Mouse (Mus musculus) adrenal gland, adult 18-20 months (tissue): ENCODE data around the gene Mrtfa. TPM values are rescaled to one million over a fixed set of nuclear protein-coding genes. Genes with fewer than 3 reads are reported as not detected.
A peak's percentile ranks its signal among the peaks of the same experiment; 100 is the strongest.

Experiments
- DNase-seq, 2 experiments: peaks; one replicate each; pipeline ENCODE4 v3.0.0; 2021 to 2022; ENCODE audit warnings: low spot score in 2 of 2
- total RNA-seq, 2 experiments: library from RNA; stranded (reverse); gene quantifications; 1 replicate in 1 of 2; 2 replicates in 1 of 2; pipeline ENCODE4 v1.2.3; 2021

The Mrtfa gene
- total RNA-seq, 2 experiments from 2014 or later: 24.3 to 29.4 TPM

- no peak for DNase-seq
Observed at GRCm38 (mm10) chr15:81032941-81033629, 157.5 kb downstream of the Mrtfa start.

GRCm38 (mm10) chr15:81031611-81032010 lies 158.9 kb downstream of the Mrtfa start:
- no peak for DNase-seq

GRCm38 (mm10) chr15:81030891-81031425 lies 159.6 kb downstream of the Mrtfa start:
- DNase-seq: no peak

GRCm38 (mm10) chr15:81027378-81028173 lies 163.0 kb downstream of the Mrtfa start:
- DNase-seq: peak; percentile 76 to 78

- DNase-seq: no peak
Observed at GRCm38 (mm10) chr15:81026901-81027300, 163.7 kb downstream of the Mrtfa start.

GRCm38 (mm10) chr15:81023842-81024241 lies 166.7 kb downstream of the Mrtfa start:
- DNase-seq: no peak

- DNase-seq: no peak
Observed at GRCm38 (mm10) chr15:81022437-81022836, 168.1 kb downstream of the Mrtfa start.

- DNase-seq: no peak
Observed at GRCm38 (mm10) chr15:81021377-81021776, 169.2 kb downstream of the Mrtfa start.

GRCm38 (mm10) chr15:81017308-81017707 lies 173.2 kb downstream of the Mrtfa start:
- no peak for DNase-seq

- DNase-seq: no peak
Observed at GRCm38 (mm10) chr15:81016488-81016887, 174.1 kb downstream of the Mrtfa start.

- no peak for DNase-seq
Observed at GRCm38 (mm10) chr15:81015068-81015744, 175.4 kb downstream of the Mrtfa start.

- DNase-seq: no peak
Observed at GRCm38 (mm10) chr15:81013186-81013585, 177.4 kb downstream of the Mrtfa start.

- DNase-seq: no peak
Observed at GRCm38 (mm10) chr15:81012359-81012758, 178.2 kb downstream of the Mrtfa start.

GRCm38 (mm10) chr15:81011523-81011922 lies 179.0 kb downstream of the Mrtfa start:
- DNase-seq: peak in 1 of 2 experiments; percentile 14

GRCm38 (mm10) chr15:81010114-81010513 lies 180.4 kb downstream of the Mrtfa start:
- peak in 1 of 2 experiments; percentile 16 for DNase-seq

- DNase-seq: no peak
Observed at GRCm38 (mm10) chr15:81008689-81009123, 181.9 kb downstream of the Mrtfa start.

- DNase-seq: no peak
Observed at GRCm38 (mm10) chr15:81007905-81008304, 182.7 kb downstream of the Mrtfa start.

GRCm38 (mm10) chr15:81007339-81007738 lies 183.2 kb downstream of the Mrtfa start:
- no peak for DNase-seq

- no peak for DNase-seq
Observed at GRCm38 (mm10) chr15:81006127-81006735, 184.3 kb downstream of the Mrtfa start.

- DNase-seq: no peak
Observed at GRCm38 (mm10) chr15:81000419-81001138, 190.0 kb downstream of the Mrtfa start.
